16 mouse cellular contexts compared by ENCODE assay signal in genomic region chr8:91821976-91822375, GRCm38 (mm10). TPM values are rescaled to one million over a fixed set of nuclear protein-coding genes. Genes with fewer than 3 reads are reported as not detected.
"Had no signal": no experiment of that assay in that cellular context is flagged by ENCODE, and none has a peak within 500 bp of the region (broad histone marks: within the 10 kb centered on the region; RNA-seq: fewer than 3 reads in every experiment).

No protein-coding gene starts in this region.

- H3K4me1 ChIP-seq: liver, embryonic 15.5 days; megakaryocyte, embryonic 14.5 days; stomach, embryonic 15.5 days had no signal

- H3K4me2 ChIP-seq: liver, embryonic 11.5 days; liver, embryonic 15.5 days; midbrain, embryonic 12.5 days; neural tube, embryonic 12.5 days; stomach, embryonic 15.5 days had no signal

- H3K4me3 ChIP-seq: limb, embryonic 10.5 days; liver, embryonic 15.5 days; megakaryocyte, embryonic 14.5 days; midbrain, embryonic 12.5 days; neural tube, embryonic 12.5 days; stomach, embryonic 15.5 days had no signal

- H3K36me3 ChIP-seq: limb, embryonic 10.5 days; liver, embryonic 15.5 days; midbrain, embryonic 12.5 days; neural tube, embryonic 12.5 days; stomach, embryonic 15.5 days had no signal

- H3K9me3 ChIP-seq: limb, embryonic 10.5 days; liver, embryonic 15.5 days; megakaryocyte, embryonic 14.5 days; midbrain, embryonic 12.5 days; neural tube, embryonic 12.5 days; stomach, embryonic 15.5 days had no signal

- H3K27ac ChIP-seq: limb, embryonic 10.5 days; liver, embryonic 15.5 days; macrophage; midbrain, embryonic 12.5 days; neural tube, embryonic 12.5 days; stomach, embryonic 15.5 days had no signal

- DNase-seq: kidney, adult 18-20 months; lung, adult 2 months; lung, postnatal 14 days; right cerebral cortex, postnatal 14 days; thymus, adult 2 months; thymus, postnatal 25 days had no signal

- H3K27me3 ChIP-seq: stomach, embryonic 15.5 days had no signal

- H3K9ac ChIP-seq: liver, embryonic 15.5 days; midbrain, embryonic 12.5 days; neural tube, embryonic 12.5 days; stomach, embryonic 15.5 days had no signal

RNA-seq across cellular contexts. Expression of gene Irx3, which starts 20.1 kb away (rescaled TPM):
- total RNA-seq: monocyte, adult 5-6 weeks; neutrophil, adult 5-6 weeks had no signal
- polyA plus RNA-seq: macrophage had no signal
